Mouse (Mus musculus): ENCODE results near the gene Zfp146.
"Not testable (repeated sequence)": the region's sequence is repeated elsewhere in the genome, so short reads cannot be mapped to it uniquely, and the experiment has no call there.

- TF ChIP-seq CTCF (IDR thresholded peaks at IDR 0.05), result peak; percentile 10; the same call in 1 of the 2 replicates
- not testable (repeated sequence) for TF ChIP-seq EP300 (IDR thresholded peaks at IDR 0.05)
These were observed 36.8 kb upstream of the Zfp146 start for GRCm38 (mm10) chr7:30206364-30206763.
